Mouse (Mus musculus) intestine, embryonic 15.5 days (tissue): ENCODE results near the gene Fam228a. TPM values are rescaled to one million over a fixed set of nuclear protein-coding genes. Genes with fewer than 3 reads are reported as not detected.

Experiments
- ATAC-seq: fragments of 200-750 bp; cut with Nextera tagmentation; 2 replicates; pipeline ENCODE4 v1.8.0; 2017; ENCODE audit warnings: moderate TSS enrichment, moderate library complexity
- H3K27ac ChIP-seq: fragments of 300-500 bp; sonication (generic); 2 replicates; pipeline ENCODE4 v1.5.1; 2015; ENCODE audit warnings: mild to moderate bottlenecking, inconsistent platforms
- H3K27me3 ChIP-seq: fragments of 300-500 bp; sonication (generic); replicated peaks from 2 replicates; pipeline ENCODE4 v1.6.1; 2015; ENCODE audit warnings: inconsistent platforms
- H3K36me3 ChIP-seq: fragments of 300-500 bp; sonication (generic); 2 replicates; pipeline ENCODE4 v1.6.1; 2015; ENCODE audit warnings: inconsistent platforms
- H3K4me1 ChIP-seq: fragments of 300-500 bp; sonication (generic); replicated peaks from 2 replicates; pipeline ENCODE4 v1.6.1; 2015; ENCODE audit warnings: inconsistent platforms
- H3K4me2 ChIP-seq: fragments of 300-500 bp; sonication (generic); replicated peaks from 2 replicates; pipeline ENCODE4 v1.6.1; 2015; ENCODE audit warnings: mild to moderate bottlenecking, inconsistent platforms
- H3K4me3 ChIP-seq: fragments of 300-500 bp; sonication (generic); replicated peaks from 2 replicates; pipeline ENCODE4 v1.5.1; 2015; ENCODE audit warnings: inconsistent platforms
- H3K9ac ChIP-seq: fragments of 300-500 bp; sonication (generic); 2 replicates; pipeline ENCODE4 v1.6.1; 2015; ENCODE audit warnings: inconsistent platforms
- H3K9me3 ChIP-seq: fragments of 300-500 bp; sonication (generic); 2 replicates; pipeline ENCODE4 v1.6.1; 2016; ENCODE audit warnings: inconsistent platforms
- WGBS: fragments of 180-500 bp; shearing (Covaris S2); methylation state at CpG from one replicate; pipeline ENCODE4 v1.1.7; 2015; 5-methylcytosine and 5-hydroxymethylcytosine counted together
- polyA plus RNA-seq: library from polyadenylated mRNA; unstranded; fragments of >200 nt; fragmentation: Nextera tagmentation; extraction: Ambion mirVana; gene quantifications from 2 replicates; pipeline ENCODE4 v1.2.1, GENCODE M21; 2015

Gene Fam228a
- polyA plus RNA-seq, 1 experiment from 2014 or later, result 0.14 TPM

GRCm38 (mm10) chr12:4676336-4676735 lies 61.9 kb downstream of the Fam228a start:
- Histone ChIP-seq H3K36me3 (peaks cover 4% of the 10 kb centered on the region), H3K4me3 (no peak overlapping the region), H3K9me3 (no peaks in the 10 kb centered on the region), H3K9ac (no peak overlapping the region), H3K27ac (no peak overlapping the region), H3K4me2 (no peak overlapping the region), H3K27me3 (no peaks in the 10 kb centered on the region), H3K4me1 (no peaks in the 10 kb centered on the region)
- 89% methylated on average over 1 of the region's 1 CpGs for WGBS
- no peak for ATAC-seq

- no peaks in the 10 kb centered on the region for H3K4me1 ChIP-seq
These were observed 72.6 kb downstream of the Fam228a start for GRCm38 (mm10) chr12:4665675-4666037.

DNA sequence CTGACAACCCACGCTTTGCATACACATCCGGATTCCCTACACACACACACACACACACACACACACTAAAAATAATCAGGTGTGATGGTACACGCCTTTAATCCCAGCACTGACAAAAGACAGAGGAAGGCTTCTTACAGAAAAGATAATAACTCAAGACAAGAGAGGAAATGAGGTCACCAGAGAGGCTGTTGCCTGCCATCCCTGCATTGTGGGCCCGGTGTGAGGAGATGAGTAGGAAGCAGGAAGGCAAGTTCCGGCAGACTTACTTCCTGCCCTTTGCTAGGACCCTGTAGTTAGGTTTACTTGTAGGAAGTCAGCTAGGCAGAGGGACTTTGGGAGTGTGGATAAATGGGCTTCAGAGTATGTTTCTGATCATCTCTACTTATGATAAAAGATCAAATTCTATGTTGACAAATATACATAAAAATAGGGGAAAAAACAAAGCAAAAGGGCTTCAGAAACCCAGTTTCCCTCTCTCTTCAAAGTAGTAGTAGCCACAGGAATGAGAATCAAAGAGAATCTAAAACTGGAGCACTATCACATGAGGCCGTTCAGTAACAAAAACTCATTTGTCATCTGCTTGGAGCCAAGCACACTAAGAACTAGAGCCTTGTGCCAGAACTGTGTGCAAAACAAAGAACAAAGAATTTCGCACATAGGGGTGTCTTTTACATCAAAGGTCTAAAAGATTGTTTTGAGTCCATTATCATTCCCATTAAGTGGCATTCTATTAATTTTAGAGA lies 73.1 kb downstream of the Fam228a start:
- no peaks in the 10 kb centered on the region for H3K27me3 ChIP-seq
- ATAC-seq, result no peak
- no peaks in the 10 kb centered on the region for H3K36me3 ChIP-seq
- no peak overlapping the region for H3K9ac ChIP-seq
- no peaks in the 10 kb centered on the region for H3K4me1 ChIP-seq
- no peak overlapping the region for H3K27ac ChIP-seq
- WGBS, result 72% methylated on average over 7 of the region's 7 CpGs
- no peaks in the 10 kb centered on the region for H3K9me3 ChIP-seq
- H3K4me3 ChIP-seq, result no peak overlapping the region
- no peak overlapping the region for H3K4me2 ChIP-seq

More at GRCm38 (mm10) chr12:4665675-4666037, 72.6 kb downstream of the Fam228a start:
- H3K9ac ChIP-seq, result no peak overlapping the region
- H3K36me3 ChIP-seq, result no peaks in the 10 kb centered on the region
- WGBS, result 87% methylated on average over 5 of the region's 5 CpGs
- no peaks in the 10 kb centered on the region for H3K9me3 ChIP-seq
- H3K27ac ChIP-seq, result no peak overlapping the region
- no peaks in the 10 kb centered on the region for H3K27me3 ChIP-seq
- H3K4me2 ChIP-seq, result no peak overlapping the region
- ATAC-seq, result no peak
- H3K4me3 ChIP-seq, result no peak overlapping the region

Other genes with a start within 250 kb of the Fam228a start
- gene Itsn2, start 145.8 kb downstream of the Fam228a start, polyA plus RNA-seq, result 38.3 and 39.6 TPM in 2 replicates
- gene Gm3625, start 145.5 kb downstream of the Fam228a start, polyA plus RNA-seq, result not detected in 2 replicates
- gene Pfn4, start 30.6 kb upstream of the Fam228a start, polyA plus RNA-seq, result 1.7 TPM in 2 replicates
- 1.2 and 1.8 TPM in 2 replicates for gene Fam228b, start 30.8 kb upstream of the Fam228a start, polyA plus RNA-seq
- gene Sf3b6, start 79.1 kb upstream of the Fam228a start, polyA plus RNA-seq, result 203 and 231 TPM in 2 replicates
- 8.7 and 9.7 TPM in 2 replicates for gene Fkbp1b, start 103.2 kb upstream of the Fam228a start, polyA plus RNA-seq
- gene Wdcp, start 104.9 kb upstream of the Fam228a start, polyA plus RNA-seq, result 15.3 and 15.7 TPM in 2 replicates
- gene Mfsd2b, start 135.9 kb upstream of the Fam228a start, polyA plus RNA-seq, result 1.1 and 1.4 TPM in 2 replicates
- 33.8 and 35.3 TPM in 2 replicates for gene Ubxn2a, start 169.3 kb upstream of the Fam228a start, polyA plus RNA-seq
- 7.7 and 9.4 TPM in 2 replicates for gene Atad2b, start 178.9 kb upstream of the Fam228a start, polyA plus RNA-seq